Mouse (Mus musculus): ENCODE data around the gene Slco3a1. TPM values are rescaled to one million over a fixed set of nuclear protein-coding genes. Genes with fewer than 3 reads are reported as not detected.

Slco3a1 gene
- total RNA-seq, 2 experiments from 2014 or later = 56.4 to 64.2 TPM

- peak in 1 of 2 experiments; percentile 55 for DNase-seq
Observed at GRCm38 (mm10) chr7:74376397-74377044, 178.1 kb downstream of the Slco3a1 start.

DNA sequence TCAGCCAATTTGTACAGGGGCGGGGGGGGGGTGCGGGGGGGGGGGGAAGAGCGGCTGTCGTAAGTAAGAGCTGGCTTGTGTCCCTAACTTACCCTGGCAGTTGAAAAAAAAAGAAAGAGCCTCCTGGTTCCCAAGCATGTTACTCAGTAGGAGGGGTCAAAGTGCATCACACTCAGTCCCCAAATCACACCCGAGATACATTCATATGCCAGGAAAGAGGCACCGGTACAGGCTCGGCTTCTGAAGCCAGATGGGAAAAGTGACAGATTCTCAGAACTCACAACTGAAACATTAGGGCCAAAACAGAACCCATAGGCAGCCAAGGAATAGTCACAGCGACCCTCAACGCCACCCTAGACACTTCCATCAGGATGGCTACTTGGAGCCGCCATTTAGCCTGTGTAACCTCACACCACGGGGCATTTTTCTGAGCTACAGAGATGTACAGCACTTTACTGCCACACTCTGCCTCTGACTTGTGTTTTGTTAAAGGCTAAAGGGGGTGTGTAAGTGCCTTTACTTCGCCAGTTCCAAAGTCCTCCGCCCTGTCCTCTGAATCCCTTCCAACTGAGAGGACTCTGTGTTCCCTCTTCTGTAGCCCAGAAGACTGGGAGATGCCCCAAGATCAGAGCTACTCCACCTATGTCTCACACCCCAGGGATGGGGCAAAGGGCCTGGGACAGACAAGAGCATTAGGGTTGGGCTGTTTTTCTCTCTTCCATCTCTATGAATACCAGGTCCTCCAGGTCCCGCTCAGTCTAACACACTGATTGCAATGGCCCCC, 179.2 kb downstream of the Slco3a1 start:
- no peak for DNase-seq

GRCm38 (mm10) chr7:74373056-74373455, 181.5 kb downstream of the Slco3a1 start:
- DNase-seq = no peak

- DNase-seq = no peak
Observed at GRCm38 (mm10) chr7:74372141-74372582, 182.4 kb downstream of the Slco3a1 start.

- no peak for DNase-seq
Observed at GRCm38 (mm10) chr7:74371656-74372055, 182.9 kb downstream of the Slco3a1 start.

- DNase-seq = no peak
Observed at GRCm38 (mm10) chr7:74371208-74371607, 183.4 kb downstream of the Slco3a1 start.

DNA sequence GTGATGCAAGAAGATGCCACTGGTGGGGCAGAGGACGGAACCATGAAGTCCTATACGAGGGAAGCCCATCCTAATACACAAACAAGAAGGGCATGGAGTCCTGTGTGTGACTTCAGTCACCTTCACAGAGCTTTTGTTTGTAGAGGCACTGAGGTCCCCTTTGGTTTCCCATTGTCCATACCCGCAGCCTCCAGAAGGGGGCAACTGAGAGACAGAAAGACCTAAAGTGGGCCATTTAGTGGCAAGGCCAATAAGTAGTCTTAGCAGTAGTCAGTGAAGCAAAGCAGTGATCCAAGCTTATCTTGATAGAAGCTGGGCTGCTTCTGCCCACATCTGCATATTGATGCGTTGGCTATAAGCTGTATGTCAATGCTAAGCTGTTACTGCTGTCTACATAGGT, 184.9 kb downstream of the Slco3a1 start:
- no peak for DNase-seq

GRCm38 (mm10) chr7:74368256-74368980, 186.2 kb downstream of the Slco3a1 start:
- DNase-seq = no peak

- DNase-seq = peak in 1 of 2 experiments; percentile 51
Observed at GRCm38 (mm10) chr7:74367350-74367749, 187.2 kb downstream of the Slco3a1 start.

GRCm38 (mm10) chr7:74365623-74366022, 189.0 kb downstream of the Slco3a1 start:
- DNase-seq = no peak

GRCm38 (mm10) chr7:74364956-74365355, 189.6 kb downstream of the Slco3a1 start:
- no peak for DNase-seq

DNA sequence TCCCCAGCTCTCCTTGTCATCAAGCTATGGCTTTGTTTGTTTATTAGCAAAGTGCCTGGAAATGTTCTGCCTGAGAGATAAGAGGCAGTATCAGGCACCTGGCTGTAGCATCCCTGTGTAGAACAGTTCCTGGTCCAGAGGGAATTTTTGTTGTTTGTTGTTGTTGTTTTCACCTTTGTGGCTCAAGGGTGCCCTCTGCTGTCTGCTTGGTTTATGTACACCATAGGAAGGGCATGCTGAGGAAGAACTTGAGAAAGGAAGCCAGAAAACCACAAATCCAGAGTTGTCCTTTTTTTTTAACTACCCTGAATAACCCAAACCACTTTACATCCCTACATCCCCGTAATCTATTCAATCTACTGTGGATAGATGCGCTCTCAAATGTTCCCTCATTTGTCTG, 191.1 kb downstream of the Slco3a1 start:
- DNase-seq = no peak

GRCm38 (mm10) chr7:74361677-74362076, 192.9 kb downstream of the Slco3a1 start:
- DNase-seq = no peak

DNA sequence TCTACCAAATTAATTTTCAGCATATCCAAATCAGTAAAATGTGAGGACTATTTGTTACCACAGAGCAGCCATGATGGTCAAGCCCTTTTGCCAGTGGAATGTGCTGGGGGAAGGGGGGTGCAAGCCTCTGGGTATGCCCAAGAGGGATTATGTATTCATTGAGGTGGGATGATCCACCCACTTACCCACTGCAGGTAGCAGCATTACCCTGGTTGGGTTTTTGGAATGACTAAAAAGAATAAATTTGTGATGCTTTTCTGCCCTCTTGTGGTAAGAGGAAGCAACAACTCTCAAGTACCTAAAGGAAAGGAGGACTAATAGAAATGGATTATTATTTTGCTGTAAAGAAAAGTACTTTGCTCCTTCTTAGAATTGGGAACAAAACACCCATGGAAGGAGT, 197.6 kb downstream of the Slco3a1 start:
- DNase-seq = no peak

- DNase-seq = no peak
Observed at GRCm38 (mm10) chr7:74354527-74355256, 199.9 kb downstream of the Slco3a1 start.

GRCm38 (mm10) chr7:74353707-74354468, 200.7 kb downstream of the Slco3a1 start:
- no peak for DNase-seq

DNA sequence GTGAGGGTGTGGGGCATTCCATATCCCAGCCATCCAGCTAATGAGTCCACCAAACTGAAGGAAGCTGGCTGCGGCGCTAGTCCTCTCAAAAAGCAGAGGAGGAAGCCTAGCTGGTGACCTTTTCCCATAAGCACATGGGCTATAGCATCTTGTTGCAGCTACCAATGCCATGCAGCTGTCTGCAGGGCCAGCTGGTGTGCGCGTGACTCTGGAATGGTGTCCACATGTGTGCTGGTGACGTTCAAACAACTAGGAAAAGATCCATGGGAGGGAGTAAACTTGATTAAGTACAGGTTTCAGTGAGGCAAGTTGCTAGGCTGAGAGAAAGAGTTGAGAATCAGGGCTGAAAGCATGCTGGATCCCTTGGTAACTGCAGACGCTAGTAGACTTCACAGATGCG, 201.3 kb downstream of the Slco3a1 start:
- no peak for DNase-seq

DNA sequence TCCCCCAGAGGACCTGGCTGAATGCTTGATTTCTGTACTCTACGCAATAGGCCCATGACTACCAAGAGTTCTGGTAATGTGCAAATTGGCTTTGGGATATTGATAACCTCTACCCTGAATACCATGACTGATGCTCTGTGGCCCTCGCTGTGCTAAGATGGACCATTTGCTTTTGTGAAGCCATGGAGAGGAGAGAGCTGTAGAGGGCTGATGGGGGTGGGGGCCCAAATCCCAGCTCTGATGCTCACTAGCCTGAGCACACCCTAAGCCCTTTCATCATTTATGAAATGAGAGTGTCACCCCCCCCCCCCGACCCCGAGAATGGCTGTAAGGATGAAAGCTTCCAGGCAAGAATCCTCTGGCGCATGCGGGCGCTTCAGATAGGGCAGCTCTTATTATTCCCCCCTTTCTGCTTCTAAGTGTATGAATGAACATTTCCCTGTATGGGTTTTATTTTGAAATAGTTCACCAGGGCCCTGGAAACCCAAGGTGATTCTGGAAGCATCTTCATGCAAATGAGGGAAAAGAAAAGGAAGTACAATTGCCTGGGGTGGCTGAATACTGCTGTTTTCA, 206.2 kb downstream of the Slco3a1 start:
- DNase-seq = no peak

DNA sequence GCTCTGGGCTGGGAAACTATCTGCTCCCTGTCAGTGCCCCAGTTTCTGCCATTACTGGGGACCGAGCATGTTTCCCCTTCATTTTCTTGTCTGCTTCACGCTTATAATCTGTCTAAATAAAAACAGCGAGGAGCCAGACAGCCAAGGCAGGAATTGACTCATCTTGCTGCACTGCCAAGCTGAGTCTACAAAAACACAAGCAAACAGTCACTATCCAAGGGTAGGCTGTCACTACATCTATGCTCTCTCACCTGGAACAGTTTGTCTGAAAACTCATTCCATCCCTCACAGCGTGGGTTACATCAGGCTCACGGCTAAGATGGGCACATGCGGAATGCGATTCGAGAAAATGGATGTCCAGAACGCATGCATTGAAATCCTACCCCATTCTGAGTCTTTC, 207.6 kb downstream of the Slco3a1 start:
- no peak for DNase-seq

GRCm38 (mm10) chr7:74346451-74346850, 208.1 kb downstream of the Slco3a1 start:
- no peak for DNase-seq

- no peak for DNase-seq
Observed at GRCm38 (mm10) chr7:74341149-74341805, 213.3 kb downstream of the Slco3a1 start.

All from layer of hippocampus, postnatal 36 days (tissue).